25 mouse cellular contexts compared by ENCODE assay signal in genomic region chr2:170668960-170669359, GRCm38 (mm10).
DNase-seq lines count a peak whose midpoint lies in the region; ATAC-seq lines count a peak whose summit lies in the region.
"Had no signal": no experiment of that assay in that cellular context is flagged by ENCODE, and none has a peak within 500 bp of the region (broad histone marks: within the 10 kb centered on the region; RNA-seq: fewer than 3 reads in every experiment).

No protein-coding gene starts in this region.

- no peak overlapping the region for H3K9ac ChIP-seq in embryonic facial prominence, embryonic 15.5 days
- H3K9ac ChIP-seq in hindbrain, embryonic 14.5 days = no peak overlapping the region
- H3K9ac ChIP-seq in hindbrain, embryonic 12.5 days = no peak overlapping the region
- no peak overlapping the region for H3K9ac ChIP-seq in neural tube, embryonic 13.5 days
- H3K9ac ChIP-seq in neural tube, embryonic 15.5 days (replicated peaks) = no peak overlapping the region
- H3K9ac ChIP-seq: embryonic facial prominence, embryonic 13.5 days; forebrain, embryonic 13.5 days; heart, embryonic 12.5 days; heart, embryonic 15.5 days had no signal

- no peak overlapping the region for H3K4me2 ChIP-seq in embryonic facial prominence, embryonic 15.5 days (replicated peaks)
- H3K4me2 ChIP-seq in hindbrain, embryonic 14.5 days (replicated peaks) = no peak overlapping the region
- H3K4me2 ChIP-seq in hindbrain, embryonic 12.5 days (replicated peaks) = no peak overlapping the region
- no peak overlapping the region for H3K4me2 ChIP-seq in neural tube, embryonic 13.5 days
- no peak overlapping the region; the same call in 1 of the 2 replicates for H3K4me2 ChIP-seq in neural tube, embryonic 15.5 days
- H3K4me2 ChIP-seq: embryonic facial prominence, embryonic 13.5 days; forebrain, embryonic 13.5 days; heart, embryonic 12.5 days; heart, embryonic 15.5 days had no signal

- no peaks in the 10 kb centered on the region for H3K4me1 ChIP-seq in embryonic facial prominence, embryonic 15.5 days
- H3K4me1 ChIP-seq in embryonic facial prominence, embryonic 10.5 days = no peaks in the 10 kb centered on the region
- H3K4me1 ChIP-seq in hindbrain, embryonic 14.5 days (replicated peaks; ENCODE audit: control insufficient read depth, insufficient read depth, low read length) = no peaks in the 10 kb centered on the region
- H3K4me1 ChIP-seq in hindbrain, embryonic 12.5 days = 0 out of 2 replicates have a peak, but pooled peaks cover 3% of the 10 kb centered on the region
- H3K4me1 ChIP-seq in neural tube, embryonic 13.5 days (replicated peaks) = peaks cover 17% of the 10 kb centered on the region
- H3K4me1 ChIP-seq in neural tube, embryonic 15.5 days = peaks cover 11% of the 10 kb centered on the region; the same call in 1 of the 2 replicates
- H3K4me1 ChIP-seq: embryonic facial prominence, embryonic 13.5 days; forebrain, embryonic 10.5 days; forebrain, embryonic 13.5 days; heart, embryonic 12.5 days; heart, embryonic 15.5 days had no signal

- H3K9me3 ChIP-seq in embryonic facial prominence, embryonic 15.5 days (replicated peaks) = 0 out of 2 replicates have a peak, but pooled peaks cover 3% of the 10 kb centered on the region
- H3K9me3 ChIP-seq in embryonic facial prominence, embryonic 10.5 days = no peaks in the 10 kb centered on the region
- H3K9me3 ChIP-seq in hindbrain, embryonic 14.5 days (ENCODE audit: control insufficient read depth, low read length) = no peaks in the 10 kb centered on the region
- H3K9me3 ChIP-seq in hindbrain, embryonic 12.5 days (replicated peaks) = no peaks in the 10 kb centered on the region
- H3K9me3 ChIP-seq in neural tube, embryonic 13.5 days = no peaks in the 10 kb centered on the region
- H3K9me3 ChIP-seq in neural tube, embryonic 15.5 days (replicated peaks) = no peaks in the 10 kb centered on the region
- H3K9me3 ChIP-seq: embryonic facial prominence, embryonic 13.5 days; forebrain, embryonic 10.5 days; forebrain, embryonic 13.5 days; heart, embryonic 15.5 days had no signal

- no peak overlapping the region for H3K27ac ChIP-seq in embryonic facial prominence, embryonic 15.5 days (replicated peaks)
- H3K27ac ChIP-seq in embryonic facial prominence, embryonic 10.5 days (replicated peaks) = no peak overlapping the region
- peak overlapping the region; percentile 64; the same call in 1 of the 2 replicates for H3K27ac ChIP-seq in hindbrain, embryonic 14.5 days
- H3K27ac ChIP-seq in hindbrain, embryonic 12.5 days = no peak overlapping the region
- peak overlapping the region; percentile 78 for H3K27ac ChIP-seq in neural tube, embryonic 13.5 days (replicated peaks)
- 0 out of 2 replicates have a peak overlapping the region, but pooled peaks have one; percentile 37 for H3K27ac ChIP-seq in neural tube, embryonic 15.5 days (replicated peaks)
- H3K27ac ChIP-seq: embryonic facial prominence, embryonic 13.5 days; forebrain, embryonic 13.5 days; heart, embryonic 15.5 days had no signal

- H3K27me3 ChIP-seq in embryonic facial prominence, embryonic 15.5 days = no peaks in the 10 kb centered on the region
- H3K27me3 ChIP-seq in embryonic facial prominence, embryonic 10.5 days (replicated peaks; ENCODE audit: low read depth, poor library complexity, severe bottlenecking) = no peaks in the 10 kb centered on the region
- no peaks in the 10 kb centered on the region for H3K27me3 ChIP-seq in hindbrain, embryonic 14.5 days (ENCODE audit: control insufficient read depth, insufficient read depth, low read length)
- no peaks in the 10 kb centered on the region for H3K27me3 ChIP-seq in hindbrain, embryonic 12.5 days
- no peaks in the 10 kb centered on the region for H3K27me3 ChIP-seq in neural tube, embryonic 13.5 days
- H3K27me3 ChIP-seq in neural tube, embryonic 15.5 days (replicated peaks) = no peaks in the 10 kb centered on the region
- H3K27me3 ChIP-seq: embryonic facial prominence, embryonic 13.5 days; forebrain, embryonic 13.5 days; heart, embryonic 12.5 days; heart, embryonic 15.5 days; Patski had no signal

- DNase-seq in embryonic facial prominence, embryonic 10.5 days (ENCODE audit: low spot score) = no peak
- DNase-seq in hindbrain, embryonic 14.5 days (ENCODE audit: low spot score) = no peak
- DNase-seq in neural tube, embryonic 10.5 days (ENCODE audit: extremely low spot score, low spot score) = no peak
- no peak for DNase-seq in thymus, postnatal 25 days
- DNase-seq: adrenal gland, postnatal 10 days; adrenal gland, postnatal 36 days; cerebellum, adult 18-20 months; cerebellum, adult 9-11 months; cerebellum, postnatal 25 days; gastrocnemius, postnatal 25 days; heart, adult 18-20 months; heart, postnatal 10 days; heart, postnatal 36 days had no signal

- WGBS in embryonic facial prominence, embryonic 15.5 days = 77% methylated on average over 12 of the region's 12 CpGs
- 92% methylated on average over 12 of the region's 12 CpGs for WGBS in embryonic facial prominence, embryonic 10.5 days
- WGBS in hindbrain, embryonic 14.5 days = 67% methylated on average over 12 of the region's 12 CpGs
- 79% methylated on average over 12 of the region's 12 CpGs for WGBS in hindbrain, embryonic 12.5 days
- WGBS in neural tube, embryonic 13.5 days = 53% methylated on average over 12 of the region's 12 CpGs
- WGBS in neural tube, embryonic 15.5 days = 52% methylated on average over 12 of the region's 12 CpGs

- no peak overlapping the region for H3K4me3 ChIP-seq in embryonic facial prominence, embryonic 15.5 days (replicated peaks)
- no peak overlapping the region for H3K4me3 ChIP-seq in embryonic facial prominence, embryonic 10.5 days
- H3K4me3 ChIP-seq in hindbrain, embryonic 14.5 days (replicated peaks; ENCODE audit: low read length) = no peak overlapping the region
- no peak overlapping the region for H3K4me3 ChIP-seq in hindbrain, embryonic 12.5 days
- H3K4me3 ChIP-seq in neural tube, embryonic 13.5 days = no peak overlapping the region
- no peak overlapping the region for H3K4me3 ChIP-seq in neural tube, embryonic 15.5 days (replicated peaks)
- H3K4me3 ChIP-seq: embryonic facial prominence, embryonic 13.5 days; forebrain, embryonic 10.5 days; forebrain, embryonic 13.5 days; heart, embryonic 12.5 days; heart, embryonic 15.5 days had no signal

- ATAC-seq in embryonic facial prominence, embryonic 15.5 days (ENCODE audit: insufficient number of reproducible peaks, low FRiP score, low TSS enrichment, low read depth) = 0 out of 2 replicates have a peak, but pooled peaks have one; percentile 2
- ATAC-seq in hindbrain, embryonic 14.5 days (ENCODE audit: low FRiP score) = peak; percentile 69
- ATAC-seq in hindbrain, embryonic 12.5 days (ENCODE audit: low FRiP score) = no peak
- ATAC-seq in neural tube, embryonic 13.5 days (ENCODE audit: low read depth) = peak; percentile 79
- peak; percentile 76 for ATAC-seq in neural tube, embryonic 15.5 days (ENCODE audit: low FRiP score)
- ATAC-seq: forebrain, embryonic 13.5 days; intestine, postnatal 0 days; Patski had no signal

- no peaks in the 10 kb centered on the region for H3K36me3 ChIP-seq in embryonic facial prominence, embryonic 15.5 days
- no peaks in the 10 kb centered on the region for H3K36me3 ChIP-seq in embryonic facial prominence, embryonic 10.5 days (replicated peaks)
- no peaks in the 10 kb centered on the region for H3K36me3 ChIP-seq in hindbrain, embryonic 14.5 days (replicated peaks; ENCODE audit: control insufficient read depth, insufficient read depth)
- H3K36me3 ChIP-seq in hindbrain, embryonic 12.5 days = no peaks in the 10 kb centered on the region
- H3K36me3 ChIP-seq in neural tube, embryonic 13.5 days = no peaks in the 10 kb centered on the region
- H3K36me3 ChIP-seq in neural tube, embryonic 15.5 days = no peaks in the 10 kb centered on the region
- H3K36me3 ChIP-seq: embryonic facial prominence, embryonic 13.5 days; forebrain, embryonic 10.5 days; G1E; heart, embryonic 12.5 days; heart, embryonic 15.5 days had no signal

Comparison
In these comparisons a context has a peak if more than half of its experiments do, and no peak if none do; other contexts are left out.
1. H3K27ac ChIP-seq: peak in hindbrain, embryonic 14.5 days (single experiment), neural tube, embryonic 13.5 days (single experiment) and neural tube, embryonic 15.5 days (single experiment); none in embryonic facial prominence, embryonic 15.5 days (single experiment), embryonic facial prominence, embryonic 10.5 days (single experiment) and hindbrain, embryonic 12.5 days (single experiment).